Mouse (Mus musculus) embryo, embryonic 9.5 days (tissue): ENCODE results near the gene Kcna6.
A peak's percentile ranks its signal among the peaks of the same experiment; 100 is the strongest.

ENCODE experiments used
- DNase-seq: peaks from one replicate; pipeline ENCODE4 v3.0.0-alpha.2; 2017; ENCODE audit errors: extremely low spot score

Gene Kcna6

DNA sequence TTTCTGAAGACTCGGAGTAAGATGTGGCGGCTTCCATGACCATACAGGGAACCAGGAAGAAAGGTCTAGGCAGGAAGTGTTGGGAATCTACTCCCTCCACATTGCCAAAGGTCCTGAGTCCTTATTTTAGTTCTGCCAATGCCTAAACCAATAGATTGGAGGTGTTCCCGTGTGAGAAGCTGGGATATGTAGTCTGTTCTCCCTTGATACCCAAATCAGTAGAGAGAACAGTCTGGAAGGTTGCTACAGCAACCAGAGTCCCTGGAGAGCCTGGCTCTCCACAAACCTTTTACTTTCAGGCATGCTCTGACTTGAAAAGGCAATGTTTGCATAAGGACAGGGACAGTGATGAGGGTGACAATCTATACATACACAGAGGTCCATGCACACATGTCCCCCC is 4.7 kb downstream of the Kcna6 start:
- DNase-seq, result no peak

GRCm38 (mm10) chr6:126732645-126733044 is 7.8 kb downstream of the Kcna6 start:
- DNase-seq, result no peak

DNA sequence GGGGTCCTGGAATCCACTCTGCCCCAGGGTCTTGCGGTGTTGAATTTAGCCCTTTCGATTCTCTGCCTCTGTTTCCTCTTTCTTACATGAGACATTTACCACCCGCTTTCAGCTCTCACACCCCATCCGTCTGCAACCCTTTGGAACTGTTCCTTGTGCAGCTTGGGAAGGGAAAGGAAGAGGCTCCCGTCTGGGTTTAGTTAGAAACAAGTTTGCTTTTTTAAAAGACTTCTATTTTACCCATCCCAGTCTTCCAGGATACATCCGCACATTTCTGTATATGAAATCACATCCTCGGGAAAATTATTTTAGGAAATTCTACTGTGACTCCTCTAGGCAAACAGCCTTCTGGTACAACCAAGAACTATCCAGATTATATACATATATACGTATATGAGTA is 11.7 kb downstream of the Kcna6 start:
- no peak for DNase-seq

GRCm38 (mm10) chr6:126718423-126719087 is 21.9 kb downstream of the Kcna6 start:
- no peak for DNase-seq

DNA sequence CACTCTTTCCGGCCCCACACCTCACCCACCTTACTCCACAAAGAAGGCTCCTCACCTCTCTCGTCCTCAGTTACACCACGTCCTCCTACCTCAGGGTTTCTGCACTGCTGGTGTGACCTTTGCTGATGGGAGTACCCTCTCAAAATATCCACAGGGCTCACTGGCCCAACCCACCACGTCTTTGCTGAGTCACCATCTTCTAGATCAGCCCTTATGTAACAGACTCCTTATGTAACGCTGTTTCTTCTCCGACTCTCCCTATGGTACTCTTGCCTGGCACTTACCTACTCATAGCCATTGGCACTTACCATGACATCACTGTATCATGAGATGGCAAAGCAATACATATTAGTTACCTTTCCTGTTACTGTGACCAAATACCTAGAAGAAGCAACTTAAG is 27.9 kb downstream of the Kcna6 start:
- DNase-seq, result no peak

GRCm38 (mm10) chr6:126705936-126706335 is 34.5 kb downstream of the Kcna6 start:
- DNase-seq, result no peak

DNA sequence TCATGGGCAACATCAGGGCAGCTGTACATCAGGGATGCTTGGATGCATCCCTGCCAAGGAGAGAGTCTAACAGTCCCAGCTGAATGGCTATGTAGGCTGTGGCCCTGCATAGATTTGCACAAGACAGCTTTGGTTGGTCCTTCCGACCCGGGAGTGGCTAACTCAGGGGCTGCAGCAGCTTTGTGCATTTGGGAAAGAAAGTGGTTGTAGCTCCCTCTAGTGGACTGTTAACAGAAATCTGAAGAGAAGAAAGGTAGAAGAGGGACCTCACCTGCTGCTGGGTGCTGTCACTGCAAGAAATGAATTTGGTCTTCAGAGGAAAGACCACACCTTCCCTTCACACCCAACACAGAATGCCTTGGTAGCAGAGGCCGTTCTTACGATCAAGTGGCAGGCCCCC is 36.0 kb downstream of the Kcna6 start:
- peak; percentile 53 for DNase-seq

- peak; percentile 81 for DNase-seq
These were observed 38.4 kb downstream of the Kcna6 start for GRCm38 (mm10) chr6:126702116-126702515.

- DNase-seq, result no peak
These were observed 39.3 kb downstream of the Kcna6 start for GRCm38 (mm10) chr6:126701196-126701595.

- no peak for DNase-seq
These were observed 40.5 kb downstream of the Kcna6 start for GRCm38 (mm10) chr6:126699995-126700394.

DNA sequence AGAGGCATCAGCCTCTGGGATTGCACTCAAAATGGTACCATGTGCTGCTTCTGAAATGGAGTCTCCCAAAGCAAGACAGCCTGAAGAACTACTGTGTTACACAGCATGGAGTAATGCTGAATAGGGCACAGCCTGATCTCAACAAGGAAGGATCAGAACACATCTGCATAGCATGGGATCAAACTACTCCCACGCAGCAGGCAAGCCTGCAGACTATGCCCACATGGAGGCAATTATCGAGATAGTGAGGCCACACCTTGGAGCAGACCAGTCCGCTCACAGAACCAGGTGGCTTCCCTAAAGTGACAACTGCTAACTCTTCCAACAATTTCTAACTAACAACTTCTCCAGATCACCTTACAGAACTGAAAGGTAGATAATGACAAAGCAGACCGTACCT is 53.4 kb downstream of the Kcna6 start:
- no peak for DNase-seq

DNA sequence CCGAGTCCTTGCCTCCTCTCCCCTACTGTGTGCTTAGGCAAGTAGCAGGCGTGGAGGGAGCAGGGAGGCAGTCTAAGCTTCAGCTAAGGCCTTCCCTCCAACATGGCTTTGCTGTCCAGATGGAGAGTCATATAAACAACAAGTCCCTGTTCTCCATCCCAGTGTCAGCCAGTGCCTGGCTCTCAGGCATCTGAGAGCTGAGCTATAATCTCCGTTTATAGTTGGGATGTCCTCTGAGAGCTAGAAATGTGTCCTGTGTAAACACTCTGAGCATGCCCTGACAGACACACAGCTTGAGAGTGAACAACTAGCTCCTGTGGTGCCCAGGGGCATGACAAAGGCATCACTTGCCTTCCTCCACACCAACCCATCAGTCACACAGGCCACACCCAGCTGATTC is 55.3 kb downstream of the Kcna6 start:
- DNase-seq, result no peak

- peak; percentile 29 for DNase-seq
These were observed 61.5 kb downstream of the Kcna6 start for GRCm38 (mm10) chr6:126678961-126679360.

GRCm38 (mm10) chr6:126667001-126667400 is 73.5 kb downstream of the Kcna6 start:
- DNase-seq, result no peak

GRCm38 (mm10) chr6:126666091-126666490 is 74.4 kb downstream of the Kcna6 start:
- DNase-seq, result no peak

GRCm38 (mm10) chr6:126664569-126664968 is 75.9 kb downstream of the Kcna6 start:
- DNase-seq, result no peak
